Mouse (Mus musculus) large intestine, adult 2 months (tissue): ENCODE data around the gene Dennd1a. TPM values are rescaled to one million over a fixed set of nuclear protein-coding genes. Genes with fewer than 3 reads are reported as not detected.

ENCODE experiments used
- DNase-seq: peaks from one replicate; pipeline ENCODE4 v3.0.0-alpha.2; 2012; ENCODE audit warnings: low read depth, low spot score
- WGBS: fragments of 180-500 bp; shearing (Covaris S2); methylation state at CpG from one replicate; pipeline ENCODE4 v1.1.7; 2018; 5-methylcytosine and 5-hydroxymethylcytosine counted together
- polyA plus RNA-seq: library from polyadenylated mRNA; depleted of rRNA; stranded (reverse); fragments of >200 nt; gene quantifications from 2 replicates; pipeline ENCODE4 v1.2.3, GENCODE M21; 2012

Dennd1a gene
- polyA plus RNA-seq, 1 experiment: 5.8 TPM

DNA sequence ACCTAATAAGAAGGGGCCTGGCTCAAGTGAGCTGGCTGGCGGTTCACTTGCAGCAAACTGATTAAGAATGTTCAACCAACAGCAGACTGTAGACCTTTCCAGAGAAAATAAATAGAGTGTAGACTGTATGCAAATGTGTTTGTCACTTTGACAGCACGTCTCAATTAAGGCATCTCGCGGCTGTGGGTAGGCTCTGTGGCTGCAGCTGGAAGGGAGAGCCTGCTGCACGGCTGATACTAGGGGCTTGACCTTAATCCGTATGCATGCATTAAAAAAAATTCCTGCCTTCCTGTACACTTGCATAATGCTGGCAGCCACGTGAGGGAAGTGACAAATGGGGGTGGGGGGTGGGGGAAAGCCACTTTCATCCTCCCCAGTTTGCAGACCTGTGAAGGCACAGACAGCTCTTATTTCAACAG, 445.0 kb downstream of the Dennd1a start:
- WGBS: 77% methylated on average over 7 of the region's 7 CpGs
- DNase-seq: no peak

- no peak for DNase-seq
Measured at GRCm38 (mm10) chr2:37839922-37840321, 447.3 kb downstream of the Dennd1a start.

- WGBS: 39% methylated on average over 7 of the region's 7 CpGs
Measured at GRCm38 (mm10) chr2:37838202-37838984, 448.8 kb downstream of the Dennd1a start.

GRCm38 (mm10) chr2:37837542-37837941, 449.6 kb downstream of the Dennd1a start:
- WGBS: 97% methylated on average over 3 of the region's 3 CpGs
- no peak for DNase-seq

More at GRCm38 (mm10) chr2:37838202-37838984, 448.8 kb downstream of the Dennd1a start:
- DNase-seq: peak; percentile 28

- WGBS: 97% methylated on average over 3 of the region's 3 CpGs
Measured at GRCm38 (mm10) chr2:37836926-37837325, 450.3 kb downstream of the Dennd1a start.

DNA sequence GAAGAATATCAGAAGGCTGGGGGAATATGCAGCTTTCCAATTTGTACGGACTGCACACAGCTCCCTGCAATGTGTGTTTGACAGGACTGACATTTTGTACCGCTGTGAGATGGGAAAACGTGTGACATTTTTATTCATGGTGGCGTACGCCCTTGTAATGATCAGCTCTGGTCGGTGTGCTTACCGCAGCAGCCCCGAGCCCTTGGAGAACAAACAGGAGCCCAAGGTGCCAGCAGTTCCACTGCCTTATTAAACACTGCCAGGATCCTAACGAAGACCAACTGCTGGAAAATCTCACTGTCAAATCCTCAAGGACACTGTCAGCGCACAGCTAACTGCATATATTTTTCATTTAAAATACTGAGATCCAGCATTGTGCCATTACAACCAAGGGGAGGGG, 454.9 kb downstream of the Dennd1a start:
- 79% methylated on average over 10 of the region's 10 CpGs for WGBS
- no peak for DNase-seq

More at GRCm38 (mm10) chr2:37836926-37837325, 450.3 kb downstream of the Dennd1a start:
- no peak for DNase-seq

GRCm38 (mm10) chr2:37829758-37830275, 457.4 kb downstream of the Dennd1a start:
- WGBS: 80% methylated on average over 9 of the region's 9 CpGs
- DNase-seq: no peak

GRCm38 (mm10) chr2:37823826-37824225, 463.4 kb downstream of the Dennd1a start:
- DNase-seq: no peak
- WGBS: 42% methylated on average over 2 of the region's 2 CpGs

DNA sequence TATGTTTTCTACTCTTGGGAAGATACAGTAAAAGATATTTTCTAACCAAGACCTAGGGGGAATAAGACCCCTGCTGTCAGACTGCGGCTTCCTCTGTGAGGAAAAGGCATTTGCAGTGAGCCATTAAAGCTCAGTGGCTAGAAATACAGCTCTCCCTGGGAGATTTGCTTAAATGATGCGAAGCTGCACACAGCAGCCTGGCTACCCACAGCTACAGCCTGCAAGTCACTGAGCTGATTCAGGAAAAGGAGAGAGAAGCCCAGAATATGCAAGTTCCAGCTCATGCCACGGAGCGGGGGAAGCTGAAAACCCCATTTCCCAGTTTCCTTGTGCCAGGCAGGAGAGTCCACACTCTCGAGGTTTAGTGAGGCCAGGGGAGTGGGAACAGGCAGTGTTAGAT, 465.1 kb downstream of the Dennd1a start:
- no peak for DNase-seq
- WGBS: 91% methylated on average over 5 of the region's 5 CpGs

DNA sequence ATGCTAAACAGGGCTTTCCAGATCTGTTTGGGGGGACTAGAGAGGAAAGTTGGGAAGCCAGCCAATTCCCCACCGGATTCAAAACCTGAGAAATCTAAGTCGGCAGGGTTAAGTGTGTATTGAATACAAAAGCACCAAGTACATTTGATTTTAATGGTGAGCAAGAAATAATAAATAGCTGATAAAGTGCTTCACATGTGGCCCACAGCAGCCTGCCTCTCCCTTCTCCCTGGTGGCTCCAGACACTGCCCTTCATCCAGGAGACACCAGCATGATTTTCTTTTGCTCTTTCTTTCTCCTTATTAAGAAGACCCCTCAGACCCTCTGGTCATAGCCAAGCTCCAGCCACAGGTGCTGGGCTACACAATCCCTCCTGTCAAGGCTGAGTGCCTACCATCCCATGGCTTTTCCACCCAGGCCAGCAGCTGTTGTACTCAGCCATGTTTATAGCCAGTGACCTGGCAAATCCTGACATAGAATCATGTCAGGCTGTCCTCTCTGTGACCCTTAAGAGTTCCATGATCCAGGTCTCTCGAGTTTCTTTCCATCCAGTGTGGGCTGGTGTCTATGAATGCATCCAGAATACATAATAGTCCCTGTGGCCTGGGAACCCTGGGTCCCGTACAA, 467.6 kb downstream of the Dennd1a start:
- WGBS: 69% methylated on average over 4 of the region's 4 CpGs
- no peak for DNase-seq

- WGBS: 35% methylated on average over 5 of the region's 5 CpGs
- DNase-seq: no peak
Measured at GRCm38 (mm10) chr2:37818761-37819525, 468.2 kb downstream of the Dennd1a start.

DNA sequence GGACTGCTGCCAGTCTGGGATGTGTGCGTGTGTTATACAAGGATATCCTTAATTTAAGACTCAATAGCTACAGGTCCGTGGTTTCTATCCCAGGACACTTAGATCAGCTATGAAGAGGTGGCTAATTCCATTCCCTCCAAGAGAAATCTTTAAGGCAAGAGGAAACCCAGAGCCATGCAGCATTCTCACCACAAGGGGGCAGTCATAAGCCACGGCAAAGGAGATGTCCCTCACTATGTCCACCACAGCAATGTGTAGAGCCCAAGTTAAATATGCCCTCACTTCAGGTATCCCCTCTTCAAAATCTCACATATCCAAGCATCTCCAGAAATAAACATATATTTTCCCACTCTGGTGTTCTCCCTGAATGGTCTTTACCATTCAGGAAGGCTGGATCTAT, 471.5 kb downstream of the Dennd1a start:
- peak; percentile 27 for DNase-seq
- WGBS: 26% methylated on average over 3 of the region's 3 CpGs

DNA sequence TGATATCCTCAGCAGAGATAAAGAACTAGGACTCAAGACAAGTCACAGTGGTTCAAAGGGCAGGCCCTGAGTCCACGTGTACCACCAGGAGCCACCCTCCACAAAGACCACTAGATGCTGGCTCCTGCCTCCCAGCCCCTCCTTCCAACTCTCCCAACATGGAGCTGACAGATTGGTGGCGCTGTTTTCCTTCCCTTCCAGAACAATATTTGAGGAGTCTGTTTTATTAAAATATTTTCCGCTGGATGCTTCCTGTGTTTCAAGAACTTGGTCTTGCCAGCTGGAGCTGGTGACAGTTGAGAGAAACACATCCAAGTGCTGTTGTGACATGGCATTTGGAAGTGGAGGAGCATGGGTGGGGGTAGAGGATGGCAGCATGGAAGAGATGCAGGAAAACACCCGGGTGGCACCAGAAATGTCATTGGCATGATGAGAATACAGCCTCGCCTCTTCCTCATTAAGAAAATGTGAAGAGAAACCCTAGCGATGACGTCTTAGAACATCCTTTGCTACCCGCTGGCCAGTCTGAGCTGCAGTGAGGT, 472.3 kb downstream of the Dennd1a start:
- WGBS: 84% methylated on average over 8 of the region's 8 CpGs
- DNase-seq: no peak

- WGBS: 95% methylated on average over 5 of the region's 5 CpGs
- no peak for DNase-seq
Measured at GRCm38 (mm10) chr2:37812401-37812800, 474.8 kb downstream of the Dennd1a start.

DNA sequence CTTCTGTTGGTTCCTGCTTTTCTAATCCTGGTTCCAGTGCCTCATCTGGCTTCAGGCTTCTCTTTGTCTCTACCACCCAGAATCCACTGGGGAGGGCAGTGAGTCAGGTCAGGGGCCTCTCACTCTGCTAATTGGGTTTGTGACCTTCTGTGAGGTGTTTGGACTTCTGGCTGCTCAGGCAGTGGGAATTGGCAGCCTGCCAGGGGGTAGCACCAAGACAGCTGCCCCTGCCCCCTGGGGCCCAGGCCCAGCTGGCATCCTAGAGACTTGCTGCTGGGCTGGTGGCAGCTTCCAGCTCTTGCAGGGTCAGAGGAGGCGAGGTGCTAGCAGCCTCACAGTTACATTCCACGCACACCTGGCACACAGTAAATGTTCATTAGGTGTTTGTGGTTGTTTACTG, 475.5 kb downstream of the Dennd1a start:
- 85% methylated on average over 2 of the region's 2 CpGs for WGBS
- no peak for DNase-seq

- DNase-seq: peak; percentile 24
- WGBS: 47% methylated on average over 4 of the region's 4 CpGs
Measured at GRCm38 (mm10) chr2:37802610-37803212, 484.5 kb downstream of the Dennd1a start.

DNA sequence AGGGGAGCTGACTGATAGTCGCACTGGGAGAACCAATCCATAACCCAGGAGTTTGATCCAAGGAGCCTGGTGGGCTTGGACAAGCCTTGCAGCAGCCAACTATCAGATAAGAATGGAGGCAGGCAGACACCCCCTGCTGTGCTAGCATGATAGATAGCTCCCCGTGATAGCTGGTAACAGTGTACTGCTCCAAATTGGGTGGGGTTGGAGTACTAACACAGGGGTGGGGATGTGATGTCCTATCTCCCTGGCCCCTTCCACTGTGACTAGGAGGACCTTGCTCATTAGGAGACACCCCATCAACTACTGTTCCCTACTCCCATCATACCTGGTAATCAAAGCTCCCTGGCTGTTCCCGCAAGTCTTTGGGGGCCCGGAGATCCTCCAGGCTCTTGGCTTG, 485.5 kb downstream of the Dennd1a start:
- WGBS: 95% methylated on average over 4 of the region's 4 CpGs
- DNase-seq: no peak

DNA sequence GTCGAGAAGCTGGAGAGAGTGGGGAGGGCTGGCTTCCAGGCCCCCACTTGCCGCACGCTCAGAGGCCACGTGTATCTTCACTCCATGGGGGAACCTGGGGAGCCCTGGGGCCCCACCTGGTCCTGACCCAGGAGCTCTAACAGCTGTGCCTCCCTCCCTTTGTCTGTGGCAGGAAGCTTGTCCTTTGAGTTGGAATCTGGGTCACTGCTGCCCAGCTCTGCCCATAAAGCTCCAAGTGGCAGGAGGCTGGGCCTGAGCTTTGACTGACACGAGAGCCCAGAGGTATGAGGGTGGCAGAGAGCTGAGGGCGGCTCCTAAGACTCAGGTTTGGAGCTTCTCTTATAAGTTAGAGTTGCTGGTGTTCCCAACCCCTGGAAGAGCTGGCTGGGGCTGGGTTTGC, 488.1 kb downstream of the Dennd1a start:
- no peak for DNase-seq
- WGBS: 83% methylated on average over 6 of the region's 6 CpGs

DNA sequence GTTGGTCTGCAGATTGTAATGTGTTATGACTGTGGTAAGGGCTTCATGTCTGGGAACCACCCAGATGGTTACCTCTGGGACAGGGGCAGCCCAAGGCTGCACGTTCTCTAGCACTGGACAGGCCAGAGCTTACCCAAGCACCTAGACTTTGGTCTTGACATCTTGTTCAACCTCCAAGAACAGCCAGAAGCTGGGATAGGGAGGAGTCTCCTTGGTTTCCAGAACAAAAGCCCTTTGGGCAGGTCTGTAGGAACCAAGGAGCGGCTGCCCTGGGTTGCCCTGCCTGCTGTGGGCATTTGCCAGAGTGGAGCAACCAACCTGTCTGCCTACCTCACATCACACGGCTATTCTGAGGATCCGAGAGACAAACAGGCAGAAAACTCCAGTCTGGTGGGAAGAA, 490.1 kb downstream of the Dennd1a start:
- no peak for DNase-seq
- WGBS: 81% methylated on average over 4 of the region's 4 CpGs

DNA sequence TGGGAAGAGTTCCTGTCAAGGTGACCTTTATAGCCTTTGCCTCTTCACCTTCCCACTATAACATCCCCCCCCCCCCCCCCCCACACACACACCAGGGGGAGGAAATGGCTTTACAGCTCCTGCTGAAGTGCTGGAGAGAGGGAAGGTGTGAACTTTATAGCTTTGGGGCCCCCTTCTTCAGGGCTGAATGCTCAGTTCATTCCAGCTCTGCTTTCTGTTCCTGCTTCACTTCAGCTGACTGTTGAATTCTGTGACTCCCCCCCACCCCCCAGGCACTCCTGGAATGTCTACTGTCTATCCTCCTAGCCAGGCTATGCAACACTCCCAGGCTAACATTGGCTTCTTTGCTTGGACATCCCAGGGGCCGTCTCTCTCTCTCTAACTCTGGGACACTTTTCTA, 491.2 kb downstream of the Dennd1a start:
- DNase-seq: no peak
- 15% methylated on average over 1 of the region's 1 CpGs for WGBS
